10 mouse cellular contexts compared by ENCODE assay signal in the genomic region with DNA sequence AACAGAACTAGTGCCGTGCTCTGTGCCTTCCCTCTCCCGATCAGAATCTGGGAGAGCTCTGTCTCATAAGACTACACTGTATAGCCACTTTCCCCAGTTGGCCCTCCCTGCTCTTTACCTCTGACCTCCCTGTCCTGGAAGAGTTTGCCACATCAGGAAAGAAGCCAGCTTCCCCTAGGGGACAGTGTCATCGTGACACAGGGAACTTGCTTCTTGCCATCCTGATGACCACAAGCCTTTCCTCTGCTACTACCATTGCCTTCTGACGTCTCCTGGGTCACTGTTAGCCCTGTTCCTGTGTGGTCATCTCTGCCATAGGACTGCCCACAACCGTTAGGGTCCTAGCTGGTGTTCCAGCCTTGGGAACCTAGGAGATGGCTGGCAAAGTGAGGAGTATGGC. TPM values are rescaled to one million over a fixed set of nuclear protein-coding genes. Genes with fewer than 3 reads are reported as not detected.
DNase-seq lines count a peak whose midpoint lies in the region; ATAC-seq and TF ChIP-seq lines count a peak whose summit lies in the region.
"Had no signal": no experiment of that assay in that cellular context is flagged by ENCODE, and none has a peak within 500 bp of the region (broad histone marks: within the 10 kb centered on the region; RNA-seq: fewer than 3 reads in every experiment).

No protein-coding gene starts in this region.

- H3K4me2 ChIP-seq in liver, embryonic 12.5 days: peak overlapping the region; percentile 87
- H3K4me2 ChIP-seq: limb, embryonic 12.5 days had no signal

- 43% methylated on average over 5 of the region's 5 CpGs for WGBS in liver, adult 2 months
- 88% methylated on average over 5 of the region's 5 CpGs for WGBS in embryonic facial prominence, embryonic 10.5 days
- WGBS in liver, embryonic 12.5 days (ENCODE audit: insufficient replicate concordance): 54% methylated on average over 5 of the region's 5 CpGs

- no peak overlapping the region for H3K4me3 ChIP-seq in liver, adult 2 months (ENCODE audit: insufficient read depth, low read depth, low read length)
- no peak overlapping the region for H3K4me3 ChIP-seq in embryonic facial prominence, embryonic 10.5 days
- peak overlapping the region; percentile 36 for H3K4me3 ChIP-seq in liver, embryonic 12.5 days
- H3K4me3 ChIP-seq: limb, embryonic 12.5 days had no signal

- no peak for TF ChIP-seq CTCF in liver, adult 2 months (IDR thresholded peaks at IDR 0.05; ENCODE audit: low read depth, low read length)

- peak; percentile 68 for DNase-seq in liver, adult 2 months (ENCODE audit: extremely low read depth, low read depth, low spot score)
- no peak for DNase-seq in liver
- no peak for DNase-seq in embryonic facial prominence, embryonic 10.5 days (ENCODE audit: low spot score)
- no peak for DNase-seq in urinary bladder, postnatal 36 days (ENCODE audit: low spot score in 2 of 2)
- no peak for DNase-seq in kidney, adult 18-20 months
- DNase-seq: adrenal gland, postnatal 25 days; cerebellum, adult 9-10 months had no signal

- peaks cover 11% of the 10 kb centered on the region; the same call in 1 of the 2 replicates for H3K79me2 ChIP-seq in liver, adult 2 months (ENCODE audit: control insufficient read depth, insufficient read depth, low read length)

- H3K9me3 ChIP-seq in embryonic facial prominence, embryonic 10.5 days: no peaks in the 10 kb centered on the region
- H3K9me3 ChIP-seq in liver, embryonic 12.5 days (replicated peaks): no peaks in the 10 kb centered on the region
- H3K9me3 ChIP-seq: limb, embryonic 12.5 days had no signal

- no peak overlapping the region for H3K27ac ChIP-seq in liver, adult 2 months (replicated peaks; ENCODE audit: insufficient read depth, low read depth, low read length)
- 0 out of 2 replicates have a peak overlapping the region, but pooled peaks have one; percentile 27 for H3K27ac ChIP-seq in embryonic facial prominence, embryonic 10.5 days (replicated peaks)
- H3K27ac ChIP-seq in liver, embryonic 12.5 days: peak overlapping the region; percentile 93
- H3K27ac ChIP-seq: limb, embryonic 12.5 days had no signal

- peaks cover 23% of the 10 kb centered on the region for H3K4me1 ChIP-seq in liver, adult 2 months (ENCODE audit: control insufficient read depth, insufficient read depth, low read length)
- H3K4me1 ChIP-seq in embryonic facial prominence, embryonic 10.5 days: peaks cover 92% of the 10 kb centered on the region
- peaks cover 91% of the 10 kb centered on the region for H3K4me1 ChIP-seq in liver, embryonic 12.5 days

- no peak for TF ChIP-seq POLR2A in liver, adult 2 months (IDR thresholded peaks at IDR 0.05; ENCODE audit: extremely low read depth, insufficient read depth, low read length)

- ATAC-seq in liver, embryonic 12.5 days: no peak
- ATAC-seq in neutrophil, adult 5-6 weeks (ENCODE audit: extremely low read depth, insufficient number of reproducible peaks, low FRiP score, poor library complexity, severe bottlenecking): 0 out of 2 replicates have a peak, but pooled peaks have one; percentile 21

- no peak overlapping the region for H3K9ac ChIP-seq in liver, adult 2 months (ENCODE audit: low read depth, low read length)
- peak overlapping the region; percentile 97 for H3K9ac ChIP-seq in liver, embryonic 12.5 days
- H3K9ac ChIP-seq: limb, embryonic 12.5 days had no signal

- H3K27me3 ChIP-seq in liver, adult 2 months (ENCODE audit: control insufficient read depth, insufficient read depth, low read length): no peaks in the 10 kb centered on the region
- H3K27me3 ChIP-seq in embryonic facial prominence, embryonic 10.5 days (replicated peaks; ENCODE audit: low read depth, poor library complexity, severe bottlenecking): no peaks in the 10 kb centered on the region
- no peaks in the 10 kb centered on the region for H3K27me3 ChIP-seq in liver, embryonic 12.5 days (replicated peaks)
- H3K27me3 ChIP-seq: limb, embryonic 12.5 days had no signal

- H3K36me3 ChIP-seq in liver, adult 2 months (ENCODE audit: control insufficient read depth, insufficient read depth, low read length): no peaks in the 10 kb centered on the region
- H3K36me3 ChIP-seq in embryonic facial prominence, embryonic 10.5 days (replicated peaks): peaks cover 20% of the 10 kb centered on the region
- peaks cover 50% of the 10 kb centered on the region for H3K36me3 ChIP-seq in liver, embryonic 12.5 days

RNA-seq across cellular contexts. Expression of a gene that starts 16.3 kb away (rescaled TPM):
- 3.7 and 5.4 TPM in 2 replicates for total RNA-seq in liver, adult 2 months (2014; rRNA removed)
- polyA plus RNA-seq in liver, adult 2 months (2012; rRNA removed): 4.0 and 4.4 TPM in 2 replicates
- 11.4 and 11.9 TPM in 2 replicates for polyA plus RNA-seq in embryonic facial prominence, embryonic 10.5 days (2016; fragmentation: Nextera tagmentation; extraction: Ambion mirVana)
- polyA plus RNA-seq in liver, embryonic 12.5 days (2016; fragmentation: Nextera tagmentation; extraction: Ambion mirVana): 16.9 and 17.9 TPM in 2 replicates
- 41.3 and 42.9 TPM in 2 replicates for total RNA-seq in neutrophil, adult 5-6 weeks (2017)

RNA-seq across cellular contexts. Expression of a gene that starts 29.7 kb away (rescaled TPM):
- 51.7 and 62.5 TPM in 2 replicates for total RNA-seq in liver, adult 2 months (2014; rRNA removed)
- polyA plus RNA-seq in liver, adult 2 months (2012; rRNA removed): 108 and 114 TPM in 2 replicates
- 67.4 and 70.8 TPM in 2 replicates for polyA plus RNA-seq in embryonic facial prominence, embryonic 10.5 days (2016; fragmentation: Nextera tagmentation; extraction: Ambion mirVana)
- polyA plus RNA-seq in liver, embryonic 12.5 days (2016; fragmentation: Nextera tagmentation; extraction: Ambion mirVana): 97.5 and 99.2 TPM in 2 replicates
- total RNA-seq in neutrophil, adult 5-6 weeks (2017): 72.9 and 88.3 TPM in 2 replicates

RNA-seq across cellular contexts. Expression of a gene that starts 29.7 kb away (rescaled TPM):
- total RNA-seq in liver, adult 2 months (2014; rRNA removed): 1.2 and 1.9 TPM in 2 replicates
- 2.1 and 2.2 TPM in 2 replicates for polyA plus RNA-seq in liver, adult 2 months (2012; rRNA removed)
- polyA plus RNA-seq in embryonic facial prominence, embryonic 10.5 days (2016; fragmentation: Nextera tagmentation; extraction: Ambion mirVana): 6.6 and 6.7 TPM in 2 replicates
- polyA plus RNA-seq in liver, embryonic 12.5 days (2016; fragmentation: Nextera tagmentation; extraction: Ambion mirVana): 3.9 and 4.4 TPM in 2 replicates
- 3.4 and 4.9 TPM in 2 replicates for total RNA-seq in neutrophil, adult 5-6 weeks (2017)

RNA-seq across cellular contexts. Expression of a gene that starts 43.2 kb away (rescaled TPM):
- total RNA-seq in liver, adult 2 months (2014; rRNA removed): 0.40 and 0.46 TPM in 2 replicates
- polyA plus RNA-seq in liver, adult 2 months (2012; rRNA removed): 0.57 and 0.95 TPM in 2 replicates
- 0.57 and 0.89 TPM in 2 replicates for polyA plus RNA-seq in embryonic facial prominence, embryonic 10.5 days (2016; fragmentation: Nextera tagmentation; extraction: Ambion mirVana)
- polyA plus RNA-seq in liver, embryonic 12.5 days (2016; fragmentation: Nextera tagmentation; extraction: Ambion mirVana): 0.61 and 1.0 TPM in 2 replicates
- 0.61 and 2.7 TPM in 2 replicates for total RNA-seq in neutrophil, adult 5-6 weeks (2017)

RNA-seq across cellular contexts. Expression of a gene that starts 58.1 kb away (rescaled TPM):
- total RNA-seq in liver, adult 2 months (2014; rRNA removed): 25.2 and 29.7 TPM in 2 replicates
- 15.5 and 16.8 TPM in 2 replicates for polyA plus RNA-seq in liver, adult 2 months (2012; rRNA removed)
- polyA plus RNA-seq in embryonic facial prominence, embryonic 10.5 days (2016; fragmentation: Nextera tagmentation; extraction: Ambion mirVana): 42.7 and 43.2 TPM in 2 replicates
- 42.0 and 45.6 TPM in 2 replicates for polyA plus RNA-seq in liver, embryonic 12.5 days (2016; fragmentation: Nextera tagmentation; extraction: Ambion mirVana)
- total RNA-seq in neutrophil, adult 5-6 weeks (2017): 33.8 and 39.5 TPM in 2 replicates
